Mouse (Mus musculus) layer of hippocampus, adult 18-20 months (tissue): ENCODE measurements around the gene Ppp3r2. TPM values are rescaled to one million over a fixed set of nuclear protein-coding genes. Genes with fewer than 3 reads are reported as not detected.

Experiments
- DNase-seq, 2 experiments: peaks; one replicate each; pipeline ENCODE4 v3.0.0; 2022; ENCODE audit warnings: low spot score in 2 of 2
- long read RNA-seq: library from polyadenylated mRNA; stranded (forward); transcript quantifications from one replicate; pipeline ENCODE4 v2.0.0, GENCODE M21; 2021
- total RNA-seq, 2 experiments: library from RNA; stranded (reverse); gene quantifications; 2 replicates each; pipeline ENCODE4 v1.2.3; 2021

The Ppp3r2 gene
- under 1 TPM; 0.32 to 0.36 TPM for total RNA-seq
- long read RNA-seq = 0 reads

- no peak for DNase-seq
Measured at GRCm38 (mm10) chr4:49681812-49682211, at the start of gene Ppp3r2. Gene Ppp3r2 (minus strand): TSS chr4:49682024.

DNA sequence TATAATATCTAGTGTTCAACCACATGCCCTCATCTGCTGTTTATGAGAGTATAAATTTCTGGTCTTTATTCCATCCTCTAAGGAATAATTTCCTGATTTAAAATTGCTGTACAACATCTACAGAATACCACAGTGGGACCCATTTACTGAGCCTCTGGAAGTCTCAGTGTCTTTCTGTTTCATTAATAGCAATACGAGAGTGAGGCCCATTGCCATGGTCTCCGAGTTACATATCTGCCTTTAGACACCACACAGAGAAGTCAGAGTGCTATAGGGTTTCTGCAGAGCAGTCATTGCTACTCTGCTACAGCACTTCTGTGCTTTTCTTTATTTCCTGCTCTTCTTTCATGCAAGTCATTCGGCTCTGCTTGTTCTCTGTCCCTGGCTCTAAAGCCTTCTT, 47.5 kb upstream of the Ppp3r2 start:
- DNase-seq = no peak

- no peak for DNase-seq
Measured at GRCm38 (mm10) chr4:49723908-49724307, 42.1 kb upstream of the Ppp3r2 start.

DNA sequence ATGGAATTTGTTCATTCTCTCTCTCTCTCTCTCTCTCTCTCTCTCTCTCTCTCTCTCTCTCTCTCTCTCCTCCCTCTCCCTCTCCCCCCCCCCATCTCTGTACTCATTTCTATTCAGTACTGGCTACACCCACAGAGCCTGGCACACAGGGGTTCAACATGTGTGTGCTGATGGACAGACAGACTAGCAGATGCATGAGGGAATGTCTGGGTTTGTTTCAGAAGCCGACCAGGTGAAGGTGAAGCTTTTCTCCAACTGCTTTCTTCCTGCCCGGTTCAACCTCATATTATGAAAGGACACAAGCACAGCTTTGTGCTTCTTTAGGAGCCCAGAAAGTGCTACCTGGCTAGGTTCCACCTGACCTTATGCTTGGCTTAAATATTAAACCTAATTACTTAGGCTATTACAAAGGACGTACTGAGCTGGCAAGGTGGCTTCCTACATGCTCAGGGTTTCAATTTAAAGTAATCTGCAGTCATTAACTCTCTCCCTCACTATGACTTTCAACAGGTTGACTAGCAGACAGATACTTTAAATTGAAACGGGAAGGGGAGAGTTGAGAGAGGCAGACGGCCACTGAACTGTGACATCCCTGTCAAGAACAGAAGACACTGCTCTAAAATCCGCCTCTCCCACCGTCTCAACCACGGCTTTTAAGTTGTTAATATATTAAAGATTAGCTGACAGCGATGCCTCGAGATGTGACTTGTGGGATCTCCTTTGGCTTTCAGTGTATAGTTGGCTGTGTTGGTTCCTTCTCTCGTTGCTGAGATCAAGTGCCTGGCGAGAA, 9.8 kb upstream of the Ppp3r2 start:
- no peak for DNase-seq

DNA sequence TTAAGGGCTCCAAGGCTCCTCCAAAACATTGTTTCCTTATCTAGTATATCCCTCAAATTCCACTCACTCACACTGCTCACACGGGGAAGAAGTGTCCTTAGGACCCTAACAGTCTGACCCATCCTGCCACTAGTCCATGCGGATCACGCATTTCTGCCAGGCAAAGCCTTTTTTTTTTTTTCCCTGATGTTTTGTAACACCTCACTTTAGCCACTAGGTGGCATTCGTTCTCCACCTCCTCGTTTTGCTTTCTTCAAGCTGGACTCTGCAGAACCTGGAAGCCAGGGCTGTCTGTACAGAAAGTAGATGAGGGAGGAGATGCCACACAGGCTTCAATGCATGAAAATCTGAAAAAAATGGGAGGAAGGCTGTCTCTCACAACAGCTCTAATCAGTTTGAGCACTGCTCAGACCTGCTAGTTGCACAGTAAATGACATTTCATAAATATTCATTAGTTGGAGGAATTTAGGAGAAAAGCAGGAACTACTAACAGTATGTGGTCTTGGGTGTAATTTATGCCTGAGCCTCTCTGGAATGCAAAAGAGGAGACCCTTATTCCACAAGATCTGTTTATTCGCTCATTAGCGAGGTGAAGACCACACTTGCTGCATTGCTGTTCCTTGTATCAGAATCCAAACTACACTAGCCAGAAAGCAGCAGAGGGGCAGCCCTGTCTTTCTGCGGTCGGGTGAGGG, 6.9 kb upstream of the Ppp3r2 start:
- DNase-seq = peak; percentile 53 to 63

GRCm38 (mm10) chr4:49680171-49680875, 1.5 kb downstream of the Ppp3r2 start:
- DNase-seq = no peak

GRCm38 (mm10) chr4:49676790-49677189, 5.0 kb downstream of the Ppp3r2 start:
- DNase-seq = no peak

GRCm38 (mm10) chr4:49676071-49676470, 5.8 kb downstream of the Ppp3r2 start:
- DNase-seq = no peak

GRCm38 (mm10) chr4:49664850-49665249, 17.0 kb downstream of the Ppp3r2 start:
- DNase-seq = no peak

- no peak for DNase-seq
Measured at GRCm38 (mm10) chr4:49662231-49662630, 19.6 kb downstream of the Ppp3r2 start.

- no peak for DNase-seq
Measured at GRCm38 (mm10) chr4:49661664-49662063, 20.2 kb downstream of the Ppp3r2 start.

DNA sequence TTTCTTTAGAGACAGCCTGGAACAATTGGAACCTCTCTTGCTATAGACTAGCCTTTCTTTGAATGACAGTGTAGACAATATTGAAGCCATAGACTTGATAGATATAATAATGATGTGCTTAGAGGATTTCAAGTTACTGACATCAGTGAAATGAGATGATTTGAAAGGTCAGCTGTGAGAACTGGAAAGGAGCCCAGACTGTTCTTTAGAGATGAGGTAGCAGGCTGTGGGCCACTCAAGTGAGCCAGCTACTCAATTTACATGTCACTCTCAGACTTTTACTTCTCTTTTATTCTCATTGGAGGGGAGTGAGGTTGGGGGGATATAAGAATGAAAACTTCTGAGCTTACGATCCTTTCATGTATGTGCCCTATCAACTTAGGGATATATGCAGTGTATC, 22.4 kb downstream of the Ppp3r2 start:
- DNase-seq = peak in 1 of 2 experiments; percentile 26

DNA sequence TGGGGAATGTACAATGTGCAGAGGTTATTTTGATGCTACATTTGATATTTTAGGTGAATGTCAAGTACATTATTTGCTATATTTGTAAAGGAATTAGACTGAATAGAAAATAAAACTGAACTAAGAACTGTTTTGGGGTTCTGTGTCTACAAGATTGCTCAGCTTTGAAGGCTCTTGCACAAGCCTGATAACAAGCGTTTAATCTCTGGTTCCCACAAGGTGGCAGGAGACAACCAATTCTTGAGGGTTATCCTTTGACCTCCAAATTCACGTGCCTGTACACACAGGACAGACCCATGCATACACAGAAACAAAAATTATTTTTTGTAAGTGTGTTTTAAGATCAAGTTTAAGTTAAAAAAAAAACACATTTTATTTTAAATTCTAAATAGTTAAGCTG, 41.9 kb downstream of the Ppp3r2 start:
- DNase-seq = no peak

- DNase-seq = peak in 1 of 2 experiments; percentile 15
Measured at GRCm38 (mm10) chr4:49637821-49638220, 44.0 kb downstream of the Ppp3r2 start.

- no peak for DNase-seq
Measured at GRCm38 (mm10) chr4:49632139-49632481, 49.7 kb downstream of the Ppp3r2 start.

GRCm38 (mm10) chr4:49631319-49632138, 50.3 kb downstream of the Ppp3r2 start, which contains the start of gene Rnf20:
Gene Rnf20 (plus strand): TSS chr4:49632006.
- peak; percentile 95 to 97 for DNase-seq

DNA sequence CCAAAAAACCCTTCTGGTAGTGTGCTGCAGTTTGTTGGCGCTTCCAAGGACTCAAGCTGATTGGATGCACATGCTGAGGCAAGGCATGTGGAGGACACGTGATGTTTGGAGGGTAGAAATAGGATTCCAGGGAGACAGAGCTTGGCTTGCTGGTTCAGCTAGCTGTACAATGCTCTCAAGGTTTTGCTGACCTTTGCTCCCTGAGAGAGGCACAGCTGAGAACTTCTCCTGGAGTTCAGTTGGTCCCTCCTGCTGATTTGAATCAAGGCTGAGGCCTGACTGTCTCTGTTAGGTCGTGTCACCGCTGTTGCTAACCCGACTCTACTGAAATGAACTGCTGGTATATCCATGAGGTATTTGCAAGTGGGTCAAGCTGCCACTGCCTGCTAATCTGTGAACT, 52.9 kb downstream of the Ppp3r2 start:
- no peak for DNase-seq
